Mouse (Mus musculus) hindbrain, embryonic 11.5 days (tissue): ENCODE data around the gene Akr1b3. TPM values are rescaled to one million over a fixed set of nuclear protein-coding genes. Genes with fewer than 3 reads are reported as not detected.
"Not testable (repeated sequence)": the region's sequence is repeated elsewhere in the genome, so short reads cannot be mapped to it uniquely, and the experiment has no call there.

Experiments used
- ATAC-seq: fragments of 200-750 bp; cut with Nextera tagmentation; 2 replicates; pipeline ENCODE4 v1.8.0; 2017; ENCODE audit warnings: mild to moderate bottlenecking, moderate TSS enrichment, moderate library complexity; ENCODE audit not compliant: low FRiP score
- DNase-seq: peaks from one replicate; pipeline ENCODE4 v3.0.0-alpha.2; 2015; ENCODE audit warnings: low spot score
- H3K27ac ChIP-seq: fragments of 300-500 bp; sonication (generic); 2 replicates; pipeline ENCODE4 v1.5.1; 2014; ENCODE audit warnings: mild to moderate bottlenecking, low read depth, low read length
- H3K27me3 ChIP-seq: fragments of 300-500 bp; sonication (generic); 2 replicates; pipeline ENCODE4 v1.6.1; 2014; ENCODE audit warnings: mild to moderate bottlenecking, low read length, moderate library complexity, mixed read lengths; ENCODE audit not compliant: control insufficient read depth, insufficient read depth
- H3K36me3 ChIP-seq: fragments of 300-500 bp; sonication (generic); 2 replicates; pipeline ENCODE4 v1.6.1; 2014; ENCODE audit warnings: mild to moderate bottlenecking, low read length, moderate library complexity, mixed read lengths; ENCODE audit not compliant: control insufficient read depth, insufficient read depth
- H3K4me1 ChIP-seq: fragments of 300-500 bp; sonication (generic); replicated peaks from 2 replicates; pipeline ENCODE4 v1.6.1; 2014; ENCODE audit warnings: low read length, mixed read lengths; ENCODE audit not compliant: control insufficient read depth, insufficient read depth
- H3K4me2 ChIP-seq: fragments of 300-500 bp; sonication (generic); replicated peaks from 2 replicates; pipeline ENCODE4 v1.6.1; 2014; ENCODE audit warnings: mild to moderate bottlenecking, low read depth, low read length
- H3K4me3 ChIP-seq: fragments of 300-500 bp; sonication (generic); 2 replicates; pipeline ENCODE4 v1.5.1; 2014; ENCODE audit warnings: low read depth, low read length
- H3K9ac ChIP-seq: fragments of 300-500 bp; sonication (generic); 2 replicates; pipeline ENCODE4 v1.6.1; 2014; ENCODE audit warnings: low read depth, low read length
- H3K9me3 ChIP-seq: fragments of 300-500 bp; sonication (generic); 2 replicates; pipeline ENCODE4 v1.6.1; 2016; ENCODE audit warnings: low read length; ENCODE audit not compliant: control insufficient read depth
- WGBS: fragments of 180-500 bp; shearing (Covaris S2); extraction: QIAGEN DNeasy Blood & Tissue Kit; methylation state at CpG from one replicate; pipeline ENCODE4 v1.1.7; 2014; 5-methylcytosine and 5-hydroxymethylcytosine counted together
- polyA plus RNA-seq: library from polyadenylated mRNA; unstranded; fragments of >200 nt; fragmentation: Nextera tagmentation; extraction: Ambion mirVana; gene quantifications from 2 replicates; pipeline ENCODE4 v1.2.1, GENCODE M21; 2014

The Akr1b3 gene
- polyA plus RNA-seq, 1 experiment from 2014 or later = 217 TPM

GRCm38 (mm10) chr6:34351481-34351880 lies 34.2 kb upstream of the Akr1b3 start:
- 44% methylated on average over 9 of the region's 10 CpGs for WGBS
- H3K27me3 ChIP-seq = not testable (repeated sequence)

GRCm38 (mm10) chr6:34350037-34350699 lies 32.9 kb upstream of the Akr1b3 start:
- Histone ChIP-seq H3K9ac (no peak overlapping the region), H3K4me3 (no peak overlapping the region), H3K36me3 (no peaks in the 10 kb centered on the region), H3K4me1 (no peaks in the 10 kb centered on the region), H3K4me2 (no peak overlapping the region), H3K9me3 (no peaks in the 10 kb centered on the region), H3K27ac (no peak overlapping the region), H3K27me3 (no peaks in the 10 kb centered on the region)
- 87% methylated on average over 12 of the region's 12 CpGs for WGBS
- ATAC-seq (no peak), DNase-seq (no peak)

More at GRCm38 (mm10) chr6:34351481-34351880, 34.2 kb upstream of the Akr1b3 start:
- H3K4me2 ChIP-seq, H3K27ac ChIP-seq, H3K9me3 ChIP-seq, DNase-seq, H3K36me3 ChIP-seq, ATAC-seq, H3K9ac ChIP-seq, H3K4me3 ChIP-seq, H3K4me1 ChIP-seq: not testable (repeated sequence)

DNA sequence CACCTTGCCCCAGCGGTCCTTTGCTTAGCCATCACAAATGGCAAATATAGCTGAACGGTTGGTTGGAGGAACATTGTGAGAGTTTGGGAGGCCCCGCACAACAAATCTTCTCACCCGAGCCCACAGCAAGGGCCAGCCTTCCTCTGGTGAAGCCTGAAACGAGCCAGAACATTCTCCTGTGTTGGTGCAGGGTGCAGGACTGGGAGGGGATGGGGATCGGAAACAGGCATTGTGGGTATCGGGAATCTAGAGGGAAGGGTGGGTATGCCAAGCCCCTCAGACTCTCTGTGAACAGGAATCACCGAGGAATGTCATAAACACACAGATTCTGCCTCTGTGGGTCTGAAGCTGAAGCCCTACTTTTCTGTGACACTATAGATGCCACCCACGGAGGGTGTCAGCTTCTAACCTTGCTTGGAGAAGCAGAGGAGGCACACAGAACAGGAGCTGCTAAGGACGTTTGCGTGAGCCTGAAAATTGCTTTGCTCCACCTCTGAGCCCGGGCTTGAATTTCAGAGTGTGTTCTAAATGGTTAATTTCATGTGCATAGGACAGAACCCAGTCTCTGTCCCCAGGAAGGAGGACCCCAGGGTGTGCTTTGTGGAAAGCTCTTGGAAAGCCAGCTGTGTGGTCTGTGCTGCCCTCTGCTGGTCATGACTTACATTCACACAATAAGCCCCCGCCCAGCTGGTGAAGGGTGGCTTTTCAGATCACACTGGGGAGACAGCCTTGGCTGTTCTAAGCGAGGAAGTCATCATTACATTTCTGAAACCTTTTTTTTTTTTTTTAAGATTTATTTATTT lies 29.0 kb upstream of the Akr1b3 start:
- ATAC-seq (peak; percentile 59), DNase-seq (peak; percentile 89)
- Histone ChIP-seq H3K4me2 (no peak overlapping the region), H3K36me3 (no peaks in the 10 kb centered on the region), H3K27ac (no peak overlapping the region), H3K4me1 (no peaks in the 10 kb centered on the region), H3K9me3 (no peaks in the 10 kb centered on the region), H3K27me3 (no peaks in the 10 kb centered on the region), H3K9ac (no peak overlapping the region), H3K4me3 (no peak overlapping the region)
- 50% methylated on average over 14 of the region's 14 CpGs for WGBS

DNA sequence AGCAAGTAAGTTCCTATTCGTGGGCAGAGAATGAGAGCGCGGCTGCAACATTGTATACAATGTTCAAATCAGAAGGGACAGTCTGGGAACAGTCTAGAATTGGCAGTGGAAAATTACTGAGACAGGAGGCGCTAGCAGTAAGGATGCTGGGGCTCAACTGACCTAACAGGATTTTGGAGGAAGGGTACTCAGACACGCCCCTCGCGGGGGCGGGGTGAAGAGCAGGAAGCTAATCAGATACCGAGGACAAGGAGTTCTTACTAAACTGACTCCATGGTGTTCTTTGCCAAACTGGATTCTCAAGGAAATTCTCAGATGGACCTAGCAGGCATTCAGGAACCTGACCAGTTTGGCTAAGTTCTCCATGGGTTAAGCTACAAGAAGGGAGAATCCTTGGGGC lies 27.7 kb upstream of the Akr1b3 start:
- no peaks in the 10 kb centered on the region for H3K36me3 ChIP-seq
- no peak overlapping the region for H3K9ac ChIP-seq
- ATAC-seq (no peak), DNase-seq (peak; percentile 65)
- 29% methylated on average over 9 of the region's 9 CpGs for WGBS
- no peak overlapping the region; the same call in 1 of the 2 replicates for H3K4me2 ChIP-seq
- no peaks in the 10 kb centered on the region for H3K27me3 ChIP-seq
- no peaks in the 10 kb centered on the region for H3K4me1 ChIP-seq
- no peak overlapping the region for H3K4me3 ChIP-seq
- H3K27ac ChIP-seq = no peak overlapping the region
- H3K9me3 ChIP-seq = no peaks in the 10 kb centered on the region

GRCm38 (mm10) chr6:34344135-34344850 lies 27.0 kb upstream of the Akr1b3 start:
- H3K36me3 ChIP-seq = no peaks in the 10 kb centered on the region
- H3K27ac ChIP-seq = no peak overlapping the region
- no peaks in the 10 kb centered on the region for H3K9me3 ChIP-seq
- H3K4me1 ChIP-seq = no peaks in the 10 kb centered on the region
- H3K9ac ChIP-seq = no peak overlapping the region
- peak; percentile 23 for DNase-seq
- no peaks in the 10 kb centered on the region for H3K27me3 ChIP-seq
- 32% methylated on average over 10 of the region's 10 CpGs for WGBS
- H3K4me3 ChIP-seq = no peak overlapping the region
- no peak overlapping the region; the same call in 1 of the 2 replicates for H3K4me2 ChIP-seq
- peak; percentile 56; the same call in 1 of the 2 replicates for ATAC-seq

DNA sequence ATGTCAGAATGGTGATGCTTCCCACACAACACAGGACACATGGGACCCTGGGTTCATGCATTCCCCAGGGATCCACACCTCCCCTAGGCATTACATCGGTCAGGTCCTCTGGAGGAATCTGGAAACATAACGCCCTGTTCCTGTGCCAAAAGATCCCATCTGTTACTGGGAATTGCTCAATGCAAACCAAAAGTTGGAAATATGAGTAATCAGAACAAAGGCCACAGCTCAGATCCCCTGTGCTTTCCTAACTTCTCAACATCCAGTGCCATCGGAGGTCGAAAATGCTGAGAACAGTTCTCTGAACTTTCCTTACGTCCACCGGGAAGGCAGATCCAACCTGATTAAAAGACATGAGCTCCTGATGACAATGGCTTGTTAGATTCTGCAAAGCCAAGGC lies 26.1 kb upstream of the Akr1b3 start:
- 76% methylated on average over 6 of the region's 6 CpGs for WGBS
- DNase-seq (no peak), ATAC-seq (no peak)
- Histone ChIP-seq H3K27ac (no peak overlapping the region), H3K27me3 (no peaks in the 10 kb centered on the region), H3K9ac (no peak overlapping the region), H3K4me3 (no peak overlapping the region), H3K4me1 (no peaks in the 10 kb centered on the region), H3K4me2 (no peak overlapping the region), H3K36me3 (no peaks in the 10 kb centered on the region), H3K9me3 (no peaks in the 10 kb centered on the region)

DNA sequence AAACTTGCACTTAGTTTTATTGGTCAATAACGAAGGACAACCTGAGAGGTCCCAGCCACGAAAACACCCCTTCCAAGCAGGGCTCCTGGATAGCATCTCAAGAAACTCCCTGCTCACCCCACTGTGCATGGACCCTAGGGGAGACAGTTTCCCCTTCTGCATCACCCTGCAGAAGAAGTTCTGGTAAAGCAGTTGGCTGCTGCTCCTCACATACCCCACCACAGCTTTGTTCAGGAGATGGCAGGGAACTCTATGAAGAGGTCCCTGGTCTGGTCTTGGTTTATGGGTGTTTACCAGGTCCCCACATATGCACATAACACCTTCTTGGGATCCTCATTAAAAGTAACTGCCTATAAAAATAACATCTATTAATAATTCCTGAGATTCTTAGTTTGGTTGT lies 25.2 kb upstream of the Akr1b3 start:
- DNase-seq = no peak
- no peak overlapping the region for H3K4me2 ChIP-seq
- H3K9me3 ChIP-seq = no peaks in the 10 kb centered on the region
- no peaks in the 10 kb centered on the region for H3K4me1 ChIP-seq
- no peak overlapping the region for H3K27ac ChIP-seq
- H3K36me3 ChIP-seq = no peaks in the 10 kb centered on the region
- no peak overlapping the region for H3K4me3 ChIP-seq
- H3K9ac ChIP-seq = no peak overlapping the region
- H3K27me3 ChIP-seq = no peaks in the 10 kb centered on the region
- WGBS = 94% methylated on average over 2 of the region's 2 CpGs
- no peak for ATAC-seq

GRCm38 (mm10) chr6:34341991-34342390 lies 24.7 kb upstream of the Akr1b3 start:
- H3K4me3 ChIP-seq = no peak overlapping the region
- no peaks in the 10 kb centered on the region for H3K27me3 ChIP-seq
- DNase-seq = no peak
- H3K4me1 ChIP-seq = no peaks in the 10 kb centered on the region
- H3K4me2 ChIP-seq = no peak overlapping the region
- H3K36me3 ChIP-seq = no peaks in the 10 kb centered on the region
- no peaks in the 10 kb centered on the region for H3K9me3 ChIP-seq
- H3K9ac ChIP-seq = no peak overlapping the region
- ATAC-seq = no peak
- H3K27ac ChIP-seq = no peak overlapping the region
- 85% methylated on average over 4 of the region's 4 CpGs for WGBS
